Mouse (Mus musculus) limb, embryonic 14.5 days (tissue): Measurements from ENCODE around the gene Mrgprg. TPM values are rescaled to one million over a fixed set of nuclear protein-coding genes. Genes with fewer than 3 reads are reported as not detected.

Experiments used
- ATAC-seq: fragments of 200-750 bp; cut with Nextera tagmentation; 2 replicates; pipeline ENCODE4 v1.8.0; 2017; ENCODE audit warnings: low read depth, moderate number of reproducible peaks, moderate TSS enrichment; ENCODE audit not compliant: low FRiP score
- DNase-seq: peaks from one replicate; pipeline ENCODE4 v3.0.0-alpha.2; 2015; ENCODE audit warnings: low spot score
- H3K27ac ChIP-seq: fragments of 300-500 bp; sonication (generic); replicated peaks from 2 replicates; pipeline ENCODE4 v1.5.1; 2014; ENCODE audit warnings: low read depth, mild to moderate bottlenecking, low read length, moderate library complexity, mixed read lengths
- H3K27me3 ChIP-seq: fragments of 300-500 bp; sonication (generic); 2 replicates; pipeline ENCODE4 v1.6.1; 2014; ENCODE audit warnings: low read length, mixed read lengths; ENCODE audit not compliant: control insufficient read depth, insufficient read depth
- H3K36me3 ChIP-seq: fragments of 300-500 bp; sonication (generic); 2 replicates; pipeline ENCODE4 v1.6.1; 2014; ENCODE audit warnings: mild to moderate bottlenecking, low read length, moderate library complexity, mixed read lengths; ENCODE audit not compliant: control insufficient read depth, insufficient read depth
- H3K4me1 ChIP-seq: fragments of 300-500 bp; sonication (generic); 2 replicates; pipeline ENCODE4 v1.6.1; 2014; ENCODE audit warnings: antibody characterized with exemption, low read length, mixed read lengths; ENCODE audit not compliant: control insufficient read depth, insufficient read depth
- H3K4me2 ChIP-seq: fragments of 300-500 bp; sonication (generic); replicated peaks from 2 replicates; pipeline ENCODE4 v1.6.1; 2014; ENCODE audit warnings: low read depth, mild to moderate bottlenecking, low read length, moderate library complexity; ENCODE audit not compliant: severe bottlenecking
- H3K4me3 ChIP-seq: fragments of 300-500 bp; sonication (generic); replicated peaks from 2 replicates; pipeline ENCODE4 v1.5.1; 2014; ENCODE audit warnings: low read length
- H3K9ac ChIP-seq: fragments of 300-500 bp; sonication (generic); 2 replicates; pipeline ENCODE4 v1.6.1; 2014; ENCODE audit warnings: mild to moderate bottlenecking, low read depth, low read length, moderate library complexity; ENCODE audit not compliant: severe bottlenecking
- H3K9me3 ChIP-seq: fragments of 300-500 bp; sonication (generic); 2 replicates; pipeline ENCODE4 v1.6.1; 2016; ENCODE audit warnings: low read length; ENCODE audit not compliant: control insufficient read depth
- POLR2A ChIP-seq: fragments of 200-500 bp; IDR thresholded peaks from 2 replicates; pipeline ENCODE4 v1.8.0; 2012; ENCODE audit warnings: inconsistent platforms, mild to moderate bottlenecking, moderate library complexity, borderline replicate concordance; ENCODE audit not compliant: insufficient read depth, insufficient read length; ENCODE audit errors: extremely low read depth
- WGBS: fragments of 180-500 bp; shearing (Covaris S2); extraction: QIAGEN DNeasy Blood & Tissue Kit; methylation state at CpG from one replicate; pipeline ENCODE4 v1.1.7; 2014; 5-methylcytosine and 5-hydroxymethylcytosine counted together
- polyA plus RNA-seq, 2 experiments: library from polyadenylated mRNA; depleted of rRNA in 1 of 2; stranded (reverse) in 1 of 2; unstranded in 1 of 2; fragments of >200 nt; fragmentation: Nextera tagmentation in 1 of 2; extraction: Ambion mirVana in 1 of 2; gene quantifications; 2 replicates each; pipeline versions ENCODE4 v1.2.1 to v1.2.3; 2012 to 2014

The Mrgprg gene
- polyA plus RNA-seq (2012; rRNA removed) = not detected in 2 replicates
- not detected in 2 replicates for polyA plus RNA-seq (2014; fragmentation: Nextera tagmentation; extraction: Ambion mirVana)

DNA sequence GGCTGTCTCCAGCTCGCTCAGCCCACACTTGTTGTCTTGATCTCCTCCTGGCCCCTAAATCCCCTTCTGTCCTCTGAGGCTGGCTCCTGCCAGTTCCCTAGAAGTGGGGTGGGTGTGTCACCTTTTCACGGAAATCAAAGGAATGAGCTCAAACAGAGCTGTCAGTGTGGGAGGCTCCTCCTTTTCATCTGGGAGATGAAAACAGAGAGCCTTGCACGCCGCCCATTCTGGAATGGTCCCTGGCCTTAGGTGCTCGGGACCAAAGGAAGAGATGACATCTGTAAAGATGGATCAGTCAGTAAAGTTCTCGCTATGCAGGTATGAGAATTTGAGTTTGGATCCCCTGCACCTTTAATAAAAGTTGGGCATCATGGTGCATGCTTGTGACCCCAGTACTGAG lies at the start of gene Mrgprg:
Mrgprg (minus strand) TSS at position 101 of the 400 bp plus-strand sequence.
- ATAC-seq (no peak), DNase-seq (no peak)
- Histone ChIP-seq H3K4me3 (no peak within 1 kb of the TSS), H3K9me3 (no peaks in the 10 kb centered on the region), H3K27ac (no peak within 1 kb of the TSS), H3K4me2 (no peak within 1 kb of the TSS), H3K27me3 (no peaks in the 10 kb centered on the region), H3K36me3 (no peaks in the 10 kb centered on the region), H3K9ac (no peak within 1 kb of the TSS), H3K4me1 (no peaks in the 10 kb centered on the region)
- TF ChIP-seq POLR2A = no peak
- WGBS = 41% methylated on average over 6 of the region's 6 CpGs

DNA sequence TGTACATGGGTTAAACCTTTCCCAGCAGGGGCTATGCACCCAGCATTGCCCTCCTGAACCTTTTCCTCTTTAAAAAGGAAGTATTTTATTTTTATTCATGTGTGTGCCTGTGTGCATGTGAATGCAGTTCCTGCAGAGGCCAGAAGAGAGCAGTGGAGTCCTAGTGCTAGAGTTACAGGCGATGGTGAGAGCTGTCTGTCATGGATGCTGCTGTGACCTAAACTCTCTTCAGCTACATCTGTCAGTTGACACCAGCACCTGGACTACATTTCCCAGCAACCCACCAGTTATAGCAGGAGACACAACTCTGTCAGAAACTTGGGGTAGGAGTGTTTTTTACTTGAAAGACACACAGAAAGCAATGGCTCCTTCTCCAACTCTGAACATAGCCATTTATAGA lies 42.1 kb upstream of the Mrgprg start:
- no peak overlapping the region for H3K4me2 ChIP-seq
- peaks cover 83% of the 10 kb centered on the region for H3K36me3 ChIP-seq
- H3K4me1 ChIP-seq = no peaks in the 10 kb centered on the region
- ATAC-seq = no peak
- no peak for DNase-seq
- H3K9ac ChIP-seq = no peak overlapping the region
- H3K9me3 ChIP-seq = no peaks in the 10 kb centered on the region
- H3K27me3 ChIP-seq = no peaks in the 10 kb centered on the region
- H3K27ac ChIP-seq = no peak overlapping the region
- H3K4me3 ChIP-seq = no peak overlapping the region
- WGBS = 50% methylated on average over 1 of the region's 1 CpGs
- TF ChIP-seq POLR2A = no peak

DNA sequence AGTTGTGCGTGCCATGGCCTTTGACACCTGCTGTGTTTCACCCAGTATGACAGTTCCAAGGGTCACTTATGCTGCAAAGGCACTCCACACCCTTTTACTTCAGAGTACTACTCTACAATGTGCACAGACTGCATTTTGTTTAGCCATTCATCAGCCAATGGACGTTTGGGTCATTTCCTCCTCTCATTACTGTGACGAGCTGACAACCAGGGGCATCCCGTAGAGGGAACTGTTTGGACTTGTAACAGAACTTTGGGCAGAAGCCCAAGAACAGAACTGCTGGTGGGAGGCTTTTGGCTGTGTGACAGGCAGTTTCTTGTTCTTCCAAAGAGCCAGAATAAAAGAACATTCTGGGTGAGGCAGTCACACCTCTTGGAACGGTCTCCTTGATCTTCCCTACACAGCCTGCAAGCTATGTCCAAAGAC lies 38.4 kb upstream of the Mrgprg start:
- DNase-seq (no peak), ATAC-seq (no peak)
- 73% methylated on average over 5 of the region's 5 CpGs for WGBS
- no peak overlapping the region for H3K4me2 ChIP-seq
- no peaks in the 10 kb centered on the region for H3K9me3 ChIP-seq
- H3K27ac ChIP-seq = no peak overlapping the region
- no peaks in the 10 kb centered on the region for H3K4me1 ChIP-seq
- no peak for TF ChIP-seq POLR2A
- H3K4me3 ChIP-seq = no peak overlapping the region
- H3K36me3 ChIP-seq = peaks cover 76% of the 10 kb centered on the region
- H3K27me3 ChIP-seq = no peaks in the 10 kb centered on the region
- H3K9ac ChIP-seq = no peak overlapping the region

DNA sequence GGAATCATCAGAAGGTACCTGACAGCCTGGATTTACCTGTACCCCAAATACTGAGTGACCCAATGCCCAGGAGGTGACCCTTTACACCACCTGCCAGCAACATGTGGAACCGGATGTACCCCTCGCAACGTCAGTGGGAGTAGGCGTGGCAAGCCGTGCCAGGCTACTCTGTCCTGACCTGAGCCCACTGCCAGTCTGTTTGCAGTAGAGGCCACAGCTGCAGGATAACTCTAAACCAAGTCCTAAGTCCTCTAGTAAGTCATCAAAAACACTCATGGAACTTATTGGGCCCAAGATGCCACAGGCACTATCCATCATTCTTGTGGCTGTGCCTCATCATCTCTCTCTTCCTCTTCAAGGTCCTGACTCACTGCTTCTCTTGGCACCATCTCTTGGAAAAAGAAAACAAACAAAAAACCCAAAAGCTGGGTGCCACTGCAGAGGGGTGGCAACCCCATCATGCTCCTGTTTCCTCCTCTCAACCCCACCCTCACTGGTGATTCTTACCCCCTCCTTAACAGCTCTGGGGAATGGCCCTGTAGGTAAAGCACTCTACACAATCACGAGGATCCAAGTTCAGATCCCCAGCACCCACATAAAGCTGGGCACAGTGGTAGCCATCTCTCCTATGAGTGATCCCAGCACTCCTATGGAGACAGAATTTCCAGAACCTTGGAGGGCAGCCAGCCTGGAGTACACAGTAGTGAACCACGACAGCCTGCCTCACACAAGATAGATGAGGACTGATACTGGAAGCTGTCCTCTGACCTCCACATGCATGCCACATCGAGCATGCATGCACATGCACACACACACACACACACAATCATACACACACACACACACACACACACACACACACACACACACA lies 34.6 kb upstream of the Mrgprg start:
- Histone ChIP-seq H3K36me3 (peaks cover 74% of the 10 kb centered on the region), H3K4me2 (no peak overlapping the region), H3K4me1 (no peaks in the 10 kb centered on the region), H3K27ac (no peak overlapping the region), H3K9me3 (no peaks in the 10 kb centered on the region), H3K4me3 (no peak overlapping the region), H3K27me3 (no peaks in the 10 kb centered on the region), H3K9ac (no peak overlapping the region)
- ATAC-seq (no peak), DNase-seq (no peak)
- no peak for TF ChIP-seq POLR2A
- 80% methylated on average over 8 of the region's 8 CpGs for WGBS

DNA sequence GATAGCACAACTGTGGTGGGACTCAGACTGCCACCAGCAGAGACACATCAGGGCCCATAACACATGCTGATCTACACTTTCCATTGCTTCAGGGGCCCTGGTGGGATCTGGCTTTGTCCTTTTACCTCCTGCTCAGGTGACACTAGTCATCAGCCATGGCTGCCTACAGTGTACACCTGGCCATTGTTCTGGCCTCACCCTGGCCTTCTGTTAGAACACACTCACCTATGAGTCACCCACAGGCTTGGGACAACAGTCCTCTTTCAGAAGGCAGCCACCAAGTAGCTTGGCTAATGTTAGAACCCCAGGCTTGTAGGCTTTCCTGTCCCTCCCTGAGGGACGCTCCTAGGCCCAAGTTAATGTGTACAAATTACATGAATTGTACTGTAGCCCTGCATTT lies 34.0 kb upstream of the Mrgprg start:
- DNase-seq = no peak
- Histone ChIP-seq H3K36me3 (peaks cover 74% of the 10 kb centered on the region), H3K9ac (no peak overlapping the region), H3K27me3 (no peaks in the 10 kb centered on the region), H3K4me3 (no peak overlapping the region), H3K9me3 (no peaks in the 10 kb centered on the region), H3K4me1 (no peaks in the 10 kb centered on the region), H3K4me2 (no peak overlapping the region), H3K27ac (no peak overlapping the region)
- 74% methylated on average over 1 of the region's 1 CpGs for WGBS
- no peak for TF ChIP-seq POLR2A
- ATAC-seq = no peak

DNA sequence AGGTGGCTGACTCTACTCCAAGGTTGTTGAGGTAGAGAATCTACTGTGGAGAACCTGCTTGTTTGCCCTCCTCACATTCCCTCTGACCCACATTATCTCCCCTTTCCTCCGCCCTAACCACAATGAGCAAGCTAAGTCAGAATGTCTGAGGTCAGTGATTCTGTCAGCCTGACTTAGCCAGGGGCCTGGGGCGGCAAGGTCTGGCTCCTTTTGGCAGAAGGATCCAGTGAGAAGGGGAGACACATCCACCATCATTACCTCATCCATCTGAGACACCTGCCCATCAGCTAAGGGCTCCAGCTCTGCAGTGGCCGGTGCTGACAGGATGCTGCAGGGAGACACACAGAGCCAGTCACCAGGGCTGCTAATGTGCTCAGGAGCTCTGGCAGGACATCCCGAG lies 32.0 kb upstream of the Mrgprg start:
- 91% methylated on average over 4 of the region's 4 CpGs for WGBS
- peaks cover 61% of the 10 kb centered on the region for H3K36me3 ChIP-seq
- no peak for DNase-seq

More for the DNA sequence above, 32.0 kb upstream of the Mrgprg start:
- no peak overlapping the region for H3K4me2 ChIP-seq
- no peak overlapping the region for H3K9ac ChIP-seq
- H3K4me1 ChIP-seq = no peaks in the 10 kb centered on the region
- no peaks in the 10 kb centered on the region for H3K27me3 ChIP-seq
- no peak overlapping the region for H3K4me3 ChIP-seq
- no peaks in the 10 kb centered on the region for H3K9me3 ChIP-seq
- no peak for TF ChIP-seq POLR2A
- no peak for ATAC-seq
- no peak overlapping the region for H3K27ac ChIP-seq
